Mouse (Mus musculus): Measurements from ENCODE around the gene Fbln2.

The Fbln2 gene

GRCm38 (mm10) chr6:91192851-91193545 is 19.3 kb upstream of the Fbln2 start:
- no peak for DNase-seq (ENCODE audit: low spot score in 2 of 2)

GRCm38 (mm10) chr6:91198456-91198855 is 13.8 kb upstream of the Fbln2 start:
- no peak for DNase-seq (ENCODE audit: low spot score in 2 of 2)

GRCm38 (mm10) chr6:91200429-91201188 is 11.6 kb upstream of the Fbln2 start:
- peak; percentile 50 to 64 for DNase-seq (ENCODE audit: low spot score in 2 of 2)

- no peak for DNase-seq (ENCODE audit: low spot score in 2 of 2)
Measured at GRCm38 (mm10) chr6:91201881-91202341, 10.3 kb upstream of the Fbln2 start.

- no peak for DNase-seq (ENCODE audit: low spot score in 2 of 2)
Measured at GRCm38 (mm10) chr6:91202571-91202970, 9.7 kb upstream of the Fbln2 start.

- no peak for DNase-seq (ENCODE audit: low spot score in 2 of 2)
Measured at GRCm38 (mm10) chr6:91205346-91205745, 6.9 kb upstream of the Fbln2 start.

GRCm38 (mm10) chr6:91205791-91206190 is 6.5 kb upstream of the Fbln2 start:
- no peak for DNase-seq (ENCODE audit: low spot score in 2 of 2)

- DNase-seq (ENCODE audit: low spot score in 2 of 2): no peak
Measured at GRCm38 (mm10) chr6:91207491-91207890, 4.8 kb upstream of the Fbln2 start.

- no peak for DNase-seq (ENCODE audit: low spot score in 2 of 2)
Measured at GRCm38 (mm10) chr6:91209780-91210179, 2.5 kb upstream of the Fbln2 start.

GRCm38 (mm10) chr6:91210852-91211251 is 1.4 kb upstream of the Fbln2 start:
- DNase-seq (ENCODE audit: low spot score in 2 of 2): no peak

GRCm38 (mm10) chr6:91212571-91212970 is 316 bp downstream of the Fbln2 start:
- no peak for DNase-seq (ENCODE audit: low spot score in 2 of 2)

- DNase-seq (ENCODE audit: low spot score in 2 of 2): no peak
Measured at GRCm38 (mm10) chr6:91213287-91214218, 1.3 kb downstream of the Fbln2 start.

- DNase-seq (ENCODE audit: low spot score in 2 of 2): peak; percentile 44
Measured at GRCm38 (mm10) chr6:91215454-91215853, 3.2 kb downstream of the Fbln2 start.

- DNase-seq (ENCODE audit: low spot score in 2 of 2): no peak
Measured at GRCm38 (mm10) chr6:91218445-91218844, 6.2 kb downstream of the Fbln2 start.

- DNase-seq (ENCODE audit: low spot score in 2 of 2): no peak
Measured at GRCm38 (mm10) chr6:91218871-91219270, 6.6 kb downstream of the Fbln2 start.

GRCm38 (mm10) chr6:91220062-91220461 is 7.8 kb downstream of the Fbln2 start:
- DNase-seq (ENCODE audit: low spot score in 2 of 2): no peak

- DNase-seq (ENCODE audit: low spot score in 2 of 2): no peak
Measured at GRCm38 (mm10) chr6:91221094-91221493, 8.8 kb downstream of the Fbln2 start.

GRCm38 (mm10) chr6:91222694-91223346 is 10.6 kb downstream of the Fbln2 start:
- DNase-seq (ENCODE audit: low spot score in 2 of 2): no peak

GRCm38 (mm10) chr6:91224939-91225338 is 12.7 kb downstream of the Fbln2 start:
- DNase-seq (ENCODE audit: low spot score in 2 of 2): no peak

GRCm38 (mm10) chr6:91225346-91225745 is 13.1 kb downstream of the Fbln2 start:
- DNase-seq (ENCODE audit: low spot score in 2 of 2): no peak

- DNase-seq (ENCODE audit: low spot score in 2 of 2): no peak
Measured at GRCm38 (mm10) chr6:91226058-91226457, 13.8 kb downstream of the Fbln2 start.
